Mouse (Mus musculus): ENCODE data around the gene Ptpru. TPM values are rescaled to one million over a fixed set of nuclear protein-coding genes. Genes with fewer than 3 reads are reported as not detected.

The Ptpru gene
- polyA plus RNA-seq, 2 experiments = 2.0 to 2.8 TPM

GRCm38 (mm10) chr4:131763911-131764310, 74.2 kb downstream of the Ptpru start:
- DNase-seq (ENCODE audit: low read depth in 3 of 3, low spot score in 3 of 3) (no peak), ATAC-seq (ENCODE audit: insufficient read depth) (no peak)
- Histone ChIP-seq H3K9ac (replicated peaks) (no peak overlapping the region), H3K27ac (no peak overlapping the region), H3K4me3 (ENCODE audit: insufficient read depth in 1 of 2, low read depth in 2 of 2, low read length in 2 of 2) (no peak overlapping the region), H3K9me3 (ENCODE audit: control insufficient read depth, low read length) (no peaks in the 10 kb centered on the region), H3K4me2 (ENCODE audit: low read depth) (no peak overlapping the region), H3K27me3 (ENCODE audit: control insufficient read depth, insufficient read depth, low read length) (no peaks in the 10 kb centered on the region), H3K4me1 (replicated peaks; ENCODE audit: control insufficient read depth in 2 of 2, insufficient read depth in 2 of 2, low read length in 1 of 2) (no peaks in the 10 kb centered on the region), H3K36me3 (replicated peaks; ENCODE audit: control insufficient read depth, insufficient read depth, low read depth) (no peaks in the 10 kb centered on the region)
- TF ChIP-seq CTCF (IDR thresholded peaks at IDR 0.05; ENCODE audit: low read depth) = no peak
- no peak for TF ChIP-seq EP300 (IDR thresholded peaks at IDR 0.05; ENCODE audit: low read depth)
- 78% methylated on average over 7 of the region's 7 CpGs for WGBS (ENCODE audit: insufficient replicate concordance)

- TF ChIP-seq EP300 (IDR thresholded peaks at IDR 0.05; ENCODE audit: low read depth) (no peak), CTCF (IDR thresholded peaks at IDR 0.05; ENCODE audit: low read depth) (peak; percentile 58)
These were observed 74.6 kb downstream of the Ptpru start for GRCm38 (mm10) chr4:131763479-131763878.

GRCm38 (mm10) chr4:131762211-131762784, 75.8 kb downstream of the Ptpru start:
- H3K4me1 ChIP-seq (replicated peaks; ENCODE audit: control insufficient read depth in 2 of 2, insufficient read depth in 2 of 2, low read length in 1 of 2) = no peaks in the 10 kb centered on the region
- H3K4me2 ChIP-seq (ENCODE audit: low read depth) = no peak overlapping the region
- H3K9ac ChIP-seq (replicated peaks) = no peak overlapping the region
- no peaks in the 10 kb centered on the region for H3K27me3 ChIP-seq (ENCODE audit: control insufficient read depth, insufficient read depth, low read length)
- DNase-seq (ENCODE audit: low read depth in 3 of 3, low spot score in 3 of 3) (no peak), ATAC-seq (ENCODE audit: insufficient read depth) (no peak)
- 58% methylated on average over 8 of the region's 8 CpGs for WGBS (ENCODE audit: insufficient replicate concordance)
- H3K36me3 ChIP-seq (replicated peaks; ENCODE audit: control insufficient read depth, insufficient read depth, low read depth) = no peaks in the 10 kb centered on the region
- TF ChIP-seq EP300 (IDR thresholded peaks at IDR 0.05; ENCODE audit: low read depth) (no peak), CTCF (IDR thresholded peaks at IDR 0.05; ENCODE audit: low read depth) (no peak)
- no peaks in the 10 kb centered on the region for H3K9me3 ChIP-seq (ENCODE audit: control insufficient read depth, low read length)
- no peak overlapping the region for H3K27ac ChIP-seq
- no peak overlapping the region for H3K4me3 ChIP-seq (ENCODE audit: insufficient read depth in 1 of 2, low read depth in 2 of 2, low read length in 2 of 2)

More at GRCm38 (mm10) chr4:131763479-131763878, 74.6 kb downstream of the Ptpru start:
- no peaks in the 10 kb centered on the region for H3K27me3 ChIP-seq (ENCODE audit: control insufficient read depth, insufficient read depth, low read length)
- H3K4me3 ChIP-seq (ENCODE audit: insufficient read depth in 1 of 2, low read depth in 2 of 2, low read length in 2 of 2) = no peak overlapping the region
- no peak overlapping the region for H3K9ac ChIP-seq (replicated peaks)
- 52% methylated on average over 3 of the region's 3 CpGs for WGBS (ENCODE audit: insufficient replicate concordance)
- H3K9me3 ChIP-seq (ENCODE audit: control insufficient read depth, low read length) = no peaks in the 10 kb centered on the region
- DNase-seq (ENCODE audit: low read depth in 3 of 3, low spot score in 3 of 3) (no peak), ATAC-seq (ENCODE audit: insufficient read depth) (no peak)
- H3K27ac ChIP-seq = no peak overlapping the region
- H3K4me2 ChIP-seq (ENCODE audit: low read depth) = no peak overlapping the region
- no peaks in the 10 kb centered on the region for H3K36me3 ChIP-seq (replicated peaks; ENCODE audit: control insufficient read depth, insufficient read depth, low read depth)
- no peaks in the 10 kb centered on the region for H3K4me1 ChIP-seq (replicated peaks; ENCODE audit: control insufficient read depth in 2 of 2, insufficient read depth in 2 of 2, low read length in 1 of 2)

GRCm38 (mm10) chr4:131752204-131752837, 85.8 kb downstream of the Ptpru start:
- no peak for TF ChIP-seq CTCF (IDR thresholded peaks at IDR 0.05; ENCODE audit: low read depth)
- TF ChIP-seq EP300 (IDR thresholded peaks at IDR 0.05; ENCODE audit: low read depth) = no peak
- WGBS (ENCODE audit: insufficient replicate concordance) = 57% methylated on average over 9 of the region's 10 CpGs
- no peaks in the 10 kb centered on the region for H3K4me1 ChIP-seq (replicated peaks; ENCODE audit: control insufficient read depth in 2 of 2, insufficient read depth in 2 of 2, low read length in 1 of 2)
- H3K36me3 ChIP-seq (replicated peaks; ENCODE audit: control insufficient read depth, insufficient read depth, low read depth) = no peaks in the 10 kb centered on the region
- no peaks in the 10 kb centered on the region for H3K9me3 ChIP-seq (ENCODE audit: control insufficient read depth, low read length)
- H3K4me3 ChIP-seq (ENCODE audit: insufficient read depth in 1 of 2, low read depth in 2 of 2, low read length in 2 of 2) = no peak overlapping the region
- H3K27ac ChIP-seq = no peak overlapping the region
- DNase-seq (ENCODE audit: low read depth in 3 of 3, low spot score in 3 of 3) (no peak), ATAC-seq (ENCODE audit: insufficient read depth) (no peak)
- no peak overlapping the region for H3K4me2 ChIP-seq (ENCODE audit: low read depth)
- no peak overlapping the region for H3K9ac ChIP-seq (replicated peaks)
- H3K27me3 ChIP-seq (ENCODE audit: control insufficient read depth, insufficient read depth, low read length) = no peaks in the 10 kb centered on the region

GRCm38 (mm10) chr4:131751561-131751960, 86.5 kb downstream of the Ptpru start:
- no peaks in the 10 kb centered on the region for H3K27me3 ChIP-seq (ENCODE audit: control insufficient read depth, insufficient read depth, low read length)
- no peak overlapping the region for H3K4me3 ChIP-seq (ENCODE audit: insufficient read depth in 1 of 2, low read depth in 2 of 2, low read length in 2 of 2)
- ATAC-seq (ENCODE audit: insufficient read depth) = no peak
- no peaks in the 10 kb centered on the region for H3K36me3 ChIP-seq (replicated peaks; ENCODE audit: control insufficient read depth, insufficient read depth, low read depth)
- H3K9ac ChIP-seq (replicated peaks) = no peak overlapping the region
- no peak for TF ChIP-seq EP300 (IDR thresholded peaks at IDR 0.05; ENCODE audit: low read depth)
- TF ChIP-seq CTCF (IDR thresholded peaks at IDR 0.05; ENCODE audit: low read depth) = no peak
- no peaks in the 10 kb centered on the region for H3K9me3 ChIP-seq (ENCODE audit: control insufficient read depth, low read length)
- DNase-seq (ENCODE audit: low read depth in 3 of 3, low spot score in 3 of 3) = no peak
- WGBS (ENCODE audit: insufficient replicate concordance) = 56% methylated on average over 7 of the region's 7 CpGs
- H3K4me1 ChIP-seq (replicated peaks; ENCODE audit: control insufficient read depth in 2 of 2, insufficient read depth in 2 of 2, low read length in 1 of 2) = no peaks in the 10 kb centered on the region
- no peak overlapping the region for H3K4me2 ChIP-seq (ENCODE audit: low read depth)
- no peak overlapping the region for H3K27ac ChIP-seq
